Mouse (Mus musculus) heart, embryonic 10.5 days (tissue): ENCODE results near the gene Abr. TPM values are rescaled to one million over a fixed set of nuclear protein-coding genes. Genes with fewer than 3 reads are reported as not detected.

Experiments
- DNase-seq: peaks from one replicate; pipeline ENCODE4 v3.0.0-alpha.2; 2017; ENCODE audit warnings: low spot score
- H3K27ac ChIP-seq: fragments of 300-500 bp; sonication (generic); 2 replicates; pipeline ENCODE4 v1.5.1; 2016; ENCODE audit warnings: mild to moderate bottlenecking
- H3K27me3 ChIP-seq: fragments of 300-500 bp; sonication (generic); 2 replicates; pipeline ENCODE4 v1.6.1; 2016; ENCODE audit warnings: mild to moderate bottlenecking; ENCODE audit not compliant: poor library complexity, insufficient read depth, severe bottlenecking
- H3K36me3 ChIP-seq: fragments of 300-500 bp; sonication (generic); 2 replicates; pipeline ENCODE4 v1.6.1; 2016; ENCODE audit warnings: mild to moderate bottlenecking, moderate library complexity
- H3K4me1 ChIP-seq: fragments of 300-500 bp; sonication (generic); 2 replicates; pipeline ENCODE4 v1.6.1; 2016; ENCODE audit warnings: mild to moderate bottlenecking
- H3K4me3 ChIP-seq: fragments of 300-500 bp; sonication (generic); 2 replicates; pipeline ENCODE4 v1.5.1; 2016; ENCODE audit warnings: mild to moderate bottlenecking, moderate library complexity
- H3K9me3 ChIP-seq: fragments of 300-500 bp; sonication (generic); 2 replicates; pipeline ENCODE4 v1.6.1; 2016; ENCODE audit warnings: mild to moderate bottlenecking, moderate library complexity
- polyA plus RNA-seq: library from polyadenylated mRNA; unstranded; fragments of >200 nt; fragmentation: Nextera tagmentation; extraction: Ambion mirVana; gene quantifications from 2 replicates; pipeline ENCODE4 v1.2.1, GENCODE M21; 2016

The Abr gene
- polyA plus RNA-seq, 1 experiment from 2014 or later: 32.8 TPM

GRCm38 (mm10) chr11:76370491-76370890 lies 251.6 kb downstream of the Abr start:
- Histone ChIP-seq H3K27ac (peak overlapping the region; percentile 53; the same call in 1 of the 2 replicates), H3K27me3 (no peaks in the 10 kb centered on the region), H3K36me3 (peaks cover 11% of the 10 kb centered on the region), H3K9me3 (no peaks in the 10 kb centered on the region), H3K4me1 (peaks cover 75% of the 10 kb centered on the region), H3K4me3 (no peak overlapping the region)
- no peak for DNase-seq

Other genes starting within 250 kb of the Abr start
- 27.9 and 34.5 TPM in 2 replicates for gene Nxn, start 223.2 kb downstream of the Abr start, polyA plus RNA-seq
- 120 and 129 TPM in 2 replicates for gene Timm22, start 215.4 kb downstream of the Abr start, polyA plus RNA-seq
- 0.31 and 2.1 TPM in 2 replicates for gene Bhlha9, start 50.2 kb upstream of the Abr start, polyA plus RNA-seq
- gene Trarg1, start 57.5 kb upstream of the Abr start, polyA plus RNA-seq: 0.04 TPM in 1 of 2 replicates, not detected in the other
- 20.9 and 26.5 TPM in 2 replicates for gene Gosr1, start 141.3 kb upstream of the Abr start, polyA plus RNA-seq
- gene Cpd, start 224.7 kb upstream of the Abr start, polyA plus RNA-seq: 11.6 and 14.1 TPM in 2 replicates